Mouse (Mus musculus): ENCODE measurements around the gene Rabgap1l.
"Not testable (repeated sequence)": the region's sequence is repeated elsewhere in the genome, so short reads cannot be mapped to it uniquely, and the experiment has no call there.

Rabgap1l gene

DNA sequence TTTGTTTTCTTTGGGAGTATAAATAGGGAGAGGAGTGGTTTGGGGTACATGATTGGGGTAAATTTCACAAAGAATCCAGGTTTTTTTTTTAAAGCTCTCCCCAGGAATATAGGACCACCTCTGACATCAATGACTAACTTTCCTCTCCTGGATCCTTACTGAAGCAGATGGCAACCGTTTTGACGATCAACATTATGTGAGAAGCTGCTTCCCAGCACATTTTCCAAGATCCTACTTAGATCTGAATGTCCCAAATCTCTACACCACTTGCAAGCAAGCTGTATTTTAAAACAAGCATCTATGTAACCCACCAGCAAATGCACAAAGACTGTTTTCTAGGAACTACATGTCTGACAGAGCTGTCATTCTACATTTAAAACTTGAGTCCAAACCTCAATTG is 311.4 kb downstream of the Rabgap1l start:
- DNase-seq = no peak

DNA sequence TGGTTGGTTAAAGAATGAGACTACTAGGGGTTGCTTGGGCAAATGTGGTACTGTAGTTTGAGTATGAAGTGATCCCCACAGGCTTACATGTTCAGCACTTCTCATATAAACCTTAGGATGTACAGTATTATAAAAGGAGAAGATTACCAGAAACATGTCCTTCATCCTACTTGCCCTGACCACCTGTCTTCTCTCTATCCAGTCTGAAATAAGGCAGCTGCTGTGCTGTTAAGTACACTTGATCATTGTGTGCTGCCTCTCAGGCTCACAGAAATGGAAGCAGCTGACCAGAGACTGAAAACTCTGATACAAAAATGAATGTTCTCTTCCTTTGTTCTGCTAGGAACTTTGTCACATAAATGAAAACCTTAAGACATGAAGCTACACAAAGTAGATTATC is 325.6 kb downstream of the Rabgap1l start:
- no peak for DNase-seq

DNA sequence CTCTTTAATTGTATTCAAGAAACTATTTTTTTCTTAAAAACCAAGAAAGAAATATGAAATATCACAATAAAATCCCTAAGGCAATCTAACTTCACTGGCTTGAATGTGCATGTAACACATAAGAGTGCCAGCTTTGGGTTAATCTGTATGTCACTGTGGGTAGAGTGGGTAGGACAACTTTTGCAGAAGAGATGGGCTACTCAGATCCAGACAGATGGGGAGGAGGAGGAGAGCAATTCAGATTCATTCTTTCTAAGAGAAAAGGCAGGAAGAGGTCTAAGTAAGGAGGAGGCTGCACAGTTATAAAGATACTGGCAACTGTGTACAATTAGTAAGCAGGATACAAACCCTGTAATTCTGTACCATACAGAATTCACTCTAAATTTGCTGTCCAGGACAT is 327.8 kb downstream of the Rabgap1l start:
- DNase-seq = no peak

DNA sequence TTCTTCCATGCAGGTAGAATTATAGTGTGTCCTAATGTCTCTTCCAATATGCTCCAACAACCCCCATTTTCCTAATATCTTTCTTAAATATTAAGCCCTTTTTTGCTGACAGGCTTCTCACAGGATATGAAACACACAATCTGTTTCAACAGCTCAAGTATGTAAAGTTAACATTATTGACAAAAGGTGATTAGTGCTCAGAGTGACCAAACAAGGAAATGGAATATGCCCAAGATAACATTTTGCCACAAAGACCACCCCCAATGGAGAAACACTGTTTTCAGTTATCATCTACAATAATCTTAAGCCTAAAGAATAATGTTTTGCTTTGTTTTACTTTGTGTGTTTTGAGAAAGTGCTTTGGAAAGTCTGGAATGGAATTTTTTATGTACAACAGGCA is 328.9 kb downstream of the Rabgap1l start:
- no peak for DNase-seq

DNA sequence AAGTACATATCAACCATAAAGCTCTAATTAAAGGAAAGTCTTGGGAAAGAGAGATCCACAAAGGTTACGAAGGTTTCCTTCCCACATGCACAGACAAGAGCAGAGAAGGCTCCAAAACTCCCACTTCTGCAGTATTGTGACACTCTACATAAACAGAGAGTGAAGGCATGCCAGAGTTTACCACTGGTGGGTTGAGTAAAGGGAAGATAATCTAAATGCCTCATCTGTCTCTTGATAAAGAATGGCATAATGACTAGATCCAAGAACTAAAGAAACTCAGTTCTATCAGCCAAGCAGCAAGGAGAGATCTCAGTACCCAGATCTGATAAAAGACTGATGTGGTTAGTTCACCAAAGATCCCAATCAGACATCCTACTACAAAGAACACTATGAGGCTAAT is 332.7 kb downstream of the Rabgap1l start:
- DNase-seq = no peak

DNA sequence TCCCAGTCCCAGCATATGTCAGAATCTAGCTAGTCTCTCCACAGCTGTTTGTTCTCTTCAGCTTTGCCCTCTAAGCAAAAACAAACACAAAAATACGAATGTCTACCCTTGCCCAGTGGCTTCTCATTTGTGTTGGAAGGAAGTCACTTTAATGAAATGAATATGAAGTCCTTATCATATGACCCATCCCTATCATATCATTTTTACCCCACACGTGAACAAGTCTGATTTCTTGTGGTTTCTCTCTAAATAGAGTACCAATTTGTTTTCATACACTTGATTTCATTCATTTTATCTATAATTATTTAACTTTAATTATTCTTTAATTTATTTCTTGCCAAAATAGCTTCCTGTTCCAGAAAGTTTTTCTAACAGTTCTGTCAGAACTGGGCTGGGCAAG is 341.3 kb downstream of the Rabgap1l start:
- no peak for DNase-seq

DNA sequence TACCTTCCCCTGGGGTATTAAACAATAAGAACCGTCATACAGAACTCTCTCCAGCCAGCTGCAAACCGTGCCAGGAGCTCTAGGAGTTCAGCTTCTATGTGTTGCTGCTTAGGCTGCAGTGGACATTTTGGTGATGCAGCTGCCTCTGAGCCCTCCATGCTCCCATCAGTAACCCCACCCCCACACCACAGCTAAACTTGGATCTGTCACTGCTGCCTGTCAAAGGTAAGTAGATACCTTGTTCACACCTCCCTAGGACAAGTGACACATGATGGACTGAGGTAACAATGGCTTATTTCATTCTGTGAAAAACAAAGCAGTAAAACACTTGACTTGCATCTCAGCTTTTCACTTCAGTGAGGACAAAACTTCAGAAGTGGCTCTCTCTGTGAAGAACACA is 344.3 kb downstream of the Rabgap1l start:
- no peak for DNase-seq

DNA sequence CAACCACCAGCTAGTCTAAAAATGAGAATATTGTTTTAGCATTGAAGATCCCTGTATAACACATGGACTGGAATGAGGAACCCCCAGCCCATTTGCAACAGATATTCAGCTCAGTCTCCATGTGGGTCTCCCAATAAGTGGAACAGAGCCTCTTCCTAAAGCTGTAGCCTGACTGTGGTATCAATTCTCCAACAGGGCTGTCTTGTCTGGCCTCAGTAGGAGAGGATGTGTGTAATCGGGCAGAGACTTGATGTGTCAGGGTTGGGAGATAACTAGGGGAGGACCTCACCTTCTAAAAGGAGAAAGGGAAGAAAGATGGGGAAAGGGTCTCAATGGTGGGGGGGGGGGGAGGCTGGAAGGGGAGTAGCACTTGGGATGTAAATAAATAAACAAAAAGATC is 346.2 kb downstream of the Rabgap1l start:
- DNase-seq = no peak

DNA sequence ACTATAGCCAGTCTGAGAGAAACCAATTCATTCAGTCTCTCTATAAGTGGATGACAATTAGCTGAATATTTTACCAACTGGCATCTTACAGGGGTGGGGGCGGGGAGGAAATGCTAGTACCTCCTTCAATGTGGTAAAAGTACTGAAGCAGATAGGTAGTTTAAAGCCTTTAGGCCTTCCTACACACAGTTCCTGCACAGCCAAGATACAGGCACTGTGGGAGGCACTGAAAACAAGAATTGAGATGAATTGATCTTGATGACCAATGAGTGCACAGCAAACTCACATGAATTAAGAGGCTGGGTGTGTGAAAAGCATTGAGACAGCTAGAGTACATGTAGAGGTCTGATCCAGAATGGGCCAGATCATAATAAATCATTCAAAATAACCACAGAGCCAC is 349.5 kb downstream of the Rabgap1l start:
- DNase-seq = no peak

DNA sequence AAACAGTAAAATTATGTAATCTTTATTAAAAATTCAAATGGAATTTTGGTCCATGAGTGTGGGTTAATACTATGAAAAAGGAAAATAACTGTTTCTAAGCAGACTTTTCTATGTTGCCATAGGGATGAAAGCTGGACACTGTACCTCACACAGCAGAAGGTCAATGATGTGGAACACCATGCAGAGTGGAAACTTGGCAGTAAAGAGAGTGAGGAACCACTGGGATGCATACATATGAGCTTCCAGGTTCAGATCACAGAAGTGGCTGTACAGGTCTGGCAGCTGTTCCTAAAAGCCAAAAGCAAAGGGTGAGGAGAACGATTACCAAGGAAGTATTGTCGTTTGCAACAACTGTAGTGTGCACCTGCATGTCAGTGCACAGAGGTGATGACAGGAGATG is 351.3 kb downstream of the Rabgap1l start:
- DNase-seq = peak; percentile 10

DNA sequence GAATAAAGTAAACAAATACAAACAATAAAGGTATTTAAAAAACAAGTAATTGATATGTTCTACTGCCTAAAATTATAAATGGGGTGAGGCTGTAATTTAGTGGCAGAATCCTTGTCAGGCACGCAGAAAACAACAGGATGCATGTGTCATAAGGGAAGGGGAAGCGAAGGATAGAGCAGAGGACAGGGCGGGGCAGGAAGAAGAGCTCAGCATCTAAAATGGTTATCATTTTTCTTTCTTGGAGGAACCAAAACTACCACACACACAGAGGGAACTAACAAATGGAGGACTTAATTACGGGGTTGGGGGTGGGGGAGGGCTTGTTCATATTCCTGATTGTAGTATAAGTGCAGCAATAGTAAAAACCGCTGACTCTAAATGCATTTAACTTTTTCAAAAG is 351.9 kb downstream of the Rabgap1l start:
- DNase-seq = no peak

DNA sequence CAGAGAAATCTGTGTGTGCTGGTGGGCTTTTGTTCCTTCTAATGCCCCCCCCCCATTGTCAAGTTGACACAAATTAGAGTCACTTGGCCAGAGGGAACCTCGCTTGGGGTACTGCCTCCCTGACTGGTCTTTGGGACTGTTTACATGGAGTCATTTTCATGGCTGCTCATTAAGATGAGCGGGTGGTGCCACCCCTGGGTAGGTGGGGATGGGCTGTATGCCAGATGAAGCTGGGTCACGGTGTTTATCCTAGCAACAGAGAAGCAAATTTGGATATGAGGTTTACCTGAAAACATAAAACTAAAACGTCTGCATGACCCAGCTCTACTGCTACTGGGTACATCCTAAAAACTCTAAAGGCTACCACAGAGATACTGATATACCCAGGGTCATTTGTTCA is 354.2 kb downstream of the Rabgap1l start:
- no peak for DNase-seq

DNA sequence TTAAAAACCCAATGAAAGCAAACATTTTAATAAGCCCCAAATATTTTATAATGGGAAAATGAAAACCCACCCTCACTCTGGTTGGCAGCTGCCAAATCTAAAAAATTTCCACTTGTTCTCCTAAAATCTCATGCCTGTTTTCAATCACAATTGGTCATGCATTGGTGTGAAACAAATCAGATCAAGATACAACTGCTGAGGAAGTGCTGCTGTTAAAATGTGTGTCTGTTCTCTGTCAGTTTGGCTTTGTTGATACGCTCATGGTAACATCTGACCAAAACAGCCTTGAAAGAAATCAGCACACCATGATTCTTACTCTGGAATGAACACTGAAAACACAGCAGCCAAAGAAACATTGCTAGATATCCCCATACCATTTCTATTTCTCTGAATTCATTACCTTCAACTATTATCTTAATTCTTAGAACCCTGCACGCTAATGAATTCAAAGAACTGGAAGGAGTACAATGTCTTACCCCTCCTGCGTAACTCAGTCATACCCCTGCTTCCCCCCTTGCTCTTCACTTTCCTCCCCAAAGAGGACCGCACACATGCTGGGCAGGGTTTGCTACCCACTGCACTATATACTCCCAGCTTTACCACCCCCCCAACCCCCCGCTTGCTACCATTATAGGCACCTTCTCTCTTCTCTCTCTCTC is 375.7 kb downstream of the Rabgap1l start:
- DNase-seq = no peak

DNA sequence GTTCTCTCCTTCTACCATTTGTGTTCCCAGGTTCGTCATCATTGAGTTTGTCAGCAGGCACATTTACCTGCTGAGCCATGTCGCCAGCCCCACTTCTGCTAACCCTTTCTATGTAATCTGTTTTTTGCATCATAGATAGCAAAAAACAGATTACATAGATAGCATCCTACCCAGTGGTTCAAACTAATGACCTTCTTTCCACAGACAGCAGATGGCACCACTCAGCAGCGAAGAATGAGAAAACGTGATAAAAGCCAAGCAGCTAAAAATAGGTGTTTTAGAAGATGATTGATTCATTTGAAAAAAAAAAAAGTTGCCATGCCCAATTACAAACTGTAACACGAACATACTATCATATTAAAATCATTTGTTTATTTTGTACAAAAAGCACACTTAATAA is 382.2 kb downstream of the Rabgap1l start:
- DNase-seq = peak; percentile 6

DNA sequence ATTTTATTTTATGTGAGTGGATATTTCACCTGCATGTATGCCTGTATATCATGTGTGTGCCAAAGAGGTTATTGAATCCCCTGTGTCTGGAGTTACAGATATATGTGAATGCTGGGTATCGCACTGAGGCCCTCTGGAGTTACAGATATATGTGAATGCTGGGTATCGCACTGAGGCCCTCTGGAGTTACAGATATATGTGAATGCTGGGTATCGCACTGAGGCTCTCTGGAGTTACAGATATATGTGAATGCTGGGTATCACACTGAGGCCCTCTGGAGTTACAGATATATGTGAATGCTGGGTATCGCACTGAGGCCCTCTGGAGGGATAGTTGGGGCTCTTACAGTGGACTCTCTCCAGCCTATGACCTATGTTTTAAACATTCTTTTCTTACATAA is 383.3 kb downstream of the Rabgap1l start:
- not testable (repeated sequence) for DNase-seq

DNA sequence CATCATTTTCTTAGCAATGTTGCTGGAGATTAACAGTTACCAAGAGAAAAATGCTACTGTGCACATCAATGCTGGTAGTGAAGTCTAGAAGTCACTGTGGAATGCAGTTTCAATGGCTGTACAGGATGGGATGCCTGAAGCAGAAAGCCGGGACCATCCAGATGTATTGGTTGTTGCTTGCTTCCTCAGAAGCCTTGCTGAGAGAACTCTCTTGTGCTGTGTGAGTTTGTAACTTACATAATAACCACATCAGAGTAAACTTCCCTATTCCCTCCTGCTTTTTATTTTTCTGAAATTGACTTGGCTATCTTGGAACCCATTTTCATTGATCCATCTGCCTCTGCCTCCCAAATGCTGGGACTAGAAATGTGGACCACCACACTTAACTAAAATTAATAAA is 383.9 kb downstream of the Rabgap1l start:
- no peak for DNase-seq

DNA sequence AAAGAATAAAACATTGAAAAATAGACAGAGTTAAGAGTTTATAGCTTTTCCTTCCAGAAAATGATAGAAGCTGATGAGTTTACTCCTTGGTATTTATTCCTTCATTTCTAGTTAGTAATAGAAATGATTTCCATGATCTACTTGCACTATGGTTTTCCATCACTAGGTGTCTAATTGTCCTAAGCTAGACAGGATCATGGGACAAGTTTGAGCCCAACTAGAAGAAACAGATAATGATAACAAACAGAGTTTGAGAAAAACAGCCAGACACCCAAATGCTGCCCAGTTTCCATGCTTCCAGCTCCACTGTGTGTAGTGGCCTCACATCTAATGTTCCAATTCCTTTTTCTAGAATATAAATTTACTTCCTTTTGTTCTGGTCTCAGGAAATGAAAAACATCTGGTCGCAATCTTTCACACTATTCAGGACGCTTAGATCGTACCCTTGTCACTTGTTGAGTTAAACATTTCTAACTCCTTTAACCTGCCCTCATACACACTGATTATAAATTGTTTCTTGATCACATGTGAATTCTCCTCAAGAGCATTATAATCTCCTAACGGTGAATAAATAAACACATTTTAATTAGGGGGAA is 384.6 kb downstream of the Rabgap1l start:
- no peak for DNase-seq

DNA sequence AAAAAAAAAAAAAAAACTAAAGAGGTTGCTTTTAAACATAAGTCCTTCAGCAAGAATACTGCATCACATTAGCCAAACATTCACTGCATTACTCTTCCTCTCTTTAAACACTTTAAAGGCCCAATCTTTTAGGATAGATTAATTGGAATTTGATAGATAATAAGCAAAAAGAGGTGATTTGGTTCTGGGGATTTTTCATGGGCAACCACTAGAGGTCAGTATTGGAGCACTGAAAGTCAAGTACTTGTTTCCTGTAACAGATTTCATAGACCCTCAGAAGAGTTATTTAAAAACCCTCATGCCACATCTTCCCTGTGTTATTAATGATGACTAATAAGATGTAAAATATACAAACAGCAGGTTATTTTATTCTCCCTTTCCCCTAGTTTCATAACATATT is 393.6 kb downstream of the Rabgap1l start:
- DNase-seq = peak; percentile 43

DNA sequence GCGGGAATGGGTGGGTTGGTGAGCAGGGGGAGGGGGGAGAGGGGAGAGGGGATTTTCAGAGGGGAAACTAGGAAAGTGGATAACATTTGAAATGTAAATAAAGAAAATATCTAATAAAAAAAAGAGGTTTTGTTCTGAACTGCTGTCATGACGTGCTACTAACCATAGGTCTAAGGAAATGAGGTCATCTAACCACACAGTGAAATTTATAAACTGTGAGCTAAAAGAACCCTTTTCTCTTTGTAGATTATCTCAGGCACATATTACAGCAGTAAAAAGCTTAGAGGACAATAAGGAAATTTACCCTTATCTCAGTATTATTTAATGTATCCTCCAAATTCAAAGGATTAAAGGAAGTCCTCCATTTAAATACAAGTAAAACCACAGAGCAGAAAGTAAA is 396.0 kb downstream of the Rabgap1l start:
- DNase-seq = no peak

DNA sequence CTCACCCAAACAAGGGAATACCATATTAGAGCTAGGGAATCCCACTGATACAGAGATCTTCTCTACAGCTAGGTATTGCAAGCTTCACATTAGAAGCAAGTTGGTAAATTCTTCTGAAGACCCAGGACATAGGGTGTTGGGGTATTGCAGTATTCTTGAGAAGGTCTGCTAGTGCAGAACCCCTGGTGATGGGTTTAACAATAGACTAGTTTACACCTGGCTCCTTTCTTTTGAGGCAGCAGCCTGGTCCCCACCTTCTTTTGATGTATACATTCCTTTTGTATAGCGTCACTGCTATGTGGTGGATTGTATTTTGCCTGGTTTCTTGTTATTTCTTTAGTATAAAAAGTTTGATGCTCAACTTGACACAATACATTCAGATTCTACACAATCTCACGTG is 405.6 kb downstream of the Rabgap1l start:
- no peak for DNase-seq

DNA sequence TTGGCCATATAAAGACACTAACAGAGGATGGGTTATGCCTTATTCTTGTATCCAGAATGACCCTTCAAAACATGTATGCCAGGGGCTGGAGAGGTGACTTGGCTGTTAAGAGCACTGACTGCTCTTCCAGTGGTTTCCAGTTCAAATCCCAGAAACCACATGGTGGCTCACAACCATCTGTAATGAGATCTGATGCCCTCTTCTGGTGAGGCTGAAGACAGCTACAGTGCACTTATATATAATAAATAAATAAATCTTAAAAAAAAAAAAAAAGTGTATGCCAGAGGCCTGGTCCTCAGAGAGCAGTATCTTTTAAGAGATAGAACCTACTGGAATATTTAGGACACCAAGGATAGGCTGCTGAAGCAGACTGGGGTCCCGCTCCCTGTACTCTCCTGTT is 414.6 kb downstream of the Rabgap1l start:
- peak; percentile 2 for DNase-seq

DNA sequence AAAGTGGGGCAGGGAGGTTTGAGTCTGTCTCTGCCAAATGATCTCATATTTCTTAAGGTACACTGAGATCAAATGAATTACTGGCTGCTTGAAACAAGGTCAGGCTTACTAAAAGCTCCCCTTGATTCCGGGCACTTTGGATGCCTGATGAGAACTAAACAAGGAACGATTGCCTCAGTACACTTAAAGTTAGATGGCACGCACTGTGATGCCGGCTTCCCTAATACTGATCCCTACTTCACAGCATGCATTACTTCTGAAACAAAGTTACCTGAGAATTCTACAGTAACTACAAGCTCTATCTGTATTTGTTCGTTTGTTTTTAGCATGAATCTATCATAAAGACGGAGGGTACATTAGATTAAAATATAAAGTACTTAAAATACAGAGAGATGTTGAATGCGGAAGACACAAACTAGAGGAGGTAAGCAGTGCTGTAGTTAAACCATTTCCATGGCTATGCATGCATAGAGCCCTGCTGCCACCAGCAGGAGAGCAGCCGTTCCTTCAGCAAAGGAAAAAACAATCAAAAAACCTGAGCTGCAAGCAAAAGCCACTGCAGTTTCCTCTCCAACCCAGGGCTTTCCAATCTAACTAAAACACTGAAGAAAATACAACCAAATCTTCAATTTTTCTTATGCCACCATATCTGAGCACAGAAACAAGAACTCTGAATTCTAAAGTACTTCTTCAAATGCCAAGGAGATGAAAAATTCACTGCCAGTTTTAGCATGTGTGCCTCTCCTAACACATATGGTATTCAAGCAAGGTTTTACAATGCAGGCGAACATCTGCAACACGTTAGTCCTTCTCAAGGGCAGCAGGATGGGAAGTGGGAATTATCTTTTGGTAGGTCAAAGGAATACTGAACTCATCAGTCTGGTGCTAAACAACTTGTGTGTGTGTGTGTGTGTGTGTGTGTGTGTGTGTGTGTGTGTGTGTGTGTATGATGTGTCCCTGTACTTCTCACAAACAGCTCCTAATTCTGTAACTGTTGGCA is 415.4 kb downstream of the Rabgap1l start:
- DNase-seq = peak; percentile 39

DNA sequence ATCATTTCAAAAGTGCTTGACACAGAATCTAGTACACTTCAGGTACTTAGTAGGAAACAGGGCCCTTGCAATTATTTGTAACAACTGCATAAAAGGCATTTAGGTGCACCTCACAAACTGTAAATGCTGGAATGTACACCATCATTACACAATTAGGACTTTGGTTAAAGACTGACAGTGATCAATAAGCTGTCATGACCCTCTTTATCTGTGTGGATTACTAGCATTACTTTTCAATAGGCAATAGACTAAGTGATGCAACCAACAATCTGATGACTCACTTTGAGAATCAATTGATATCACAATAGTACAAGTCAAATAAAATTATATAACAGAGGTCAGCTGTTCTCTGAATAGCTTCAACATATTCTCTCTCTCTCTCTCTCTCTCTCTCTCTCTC is 418.5 kb downstream of the Rabgap1l start:
- no peak for DNase-seq

DNA sequence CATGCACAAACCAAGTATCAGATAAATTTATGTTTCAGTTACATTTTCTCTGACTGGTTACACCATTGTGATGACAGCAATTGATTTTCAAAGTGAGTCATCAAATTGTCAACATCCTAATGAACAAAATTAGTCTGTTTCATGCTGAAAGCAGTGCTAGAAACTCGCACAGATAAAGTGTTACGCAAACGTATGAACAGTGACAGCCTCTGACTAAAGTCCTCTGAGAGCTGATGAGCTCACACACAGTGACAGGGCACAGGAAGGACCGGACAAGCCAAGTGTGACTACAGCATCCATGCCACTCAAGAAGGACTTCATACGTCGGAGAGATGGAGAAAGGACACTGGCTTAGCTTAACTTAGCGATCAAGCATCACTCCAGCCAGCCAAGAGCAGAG is 419.7 kb downstream of the Rabgap1l start:
- DNase-seq = no peak
